Mouse (Mus musculus) left cerebral cortex, postnatal 4 days (tissue): ENCODE measurements around the gene Fibcd1. TPM values are rescaled to one million over a fixed set of nuclear protein-coding genes. Genes with fewer than 3 reads are reported as not detected.

ENCODE experiments used
- DNase-seq: peaks from one replicate; pipeline ENCODE4 v3.0.0-alpha.2; 2022
- intact Hi-C: fragments of 180-260 bp; cut with DNase I; formaldehyde crosslinking; loops from one replicate; pipeline ENCODE4 v1.15.1; 2025
- total RNA-seq, 2 experiments: library from RNA; stranded (reverse); gene quantifications; 2 replicates each; pipeline ENCODE4 v1.2.3; 2021

Gene Fibcd1
- 1 to 10 TPM; 3.9 to 9.9 TPM for total RNA-seq

- intact Hi-C loops, result no loop called here
- DNase-seq, result peak; percentile 35
Measured at GRCm38 (mm10) chr2:31845896-31846691, at the start of gene Fibcd1. Gene Fibcd1 (minus strand): TSS chr2:31846005.

GRCm38 (mm10) chr2:31894221-31894870 lies 48.5 kb upstream of the Fibcd1 start:
- intact Hi-C loops, result no loop called here
- DNase-seq, result no peak

- DNase-seq, result no peak
- intact Hi-C loops, result no loop called here
Measured at GRCm38 (mm10) chr2:31893110-31893669, 47.4 kb upstream of the Fibcd1 start.

- intact Hi-C loops, result no loop called here
- no peak for DNase-seq
Measured at GRCm38 (mm10) chr2:31891219-31891618, 45.4 kb upstream of the Fibcd1 start.

- intact Hi-C loops, result no loop called here
- no peak for DNase-seq
Measured at GRCm38 (mm10) chr2:31888871-31889270, 43.1 kb upstream of the Fibcd1 start.

- peak; percentile 42 for DNase-seq
- intact Hi-C loops, result no loop called here
Measured at GRCm38 (mm10) chr2:31887030-31887429, 41.2 kb upstream of the Fibcd1 start, which contains the start of gene Lamc3. Gene Lamc3 (plus strand): TSS chr2:31887291.

GRCm38 (mm10) chr2:31884806-31885205 lies 39.0 kb upstream of the Fibcd1 start:
- DNase-seq, result peak; percentile 60
- intact Hi-C loops, result no loop called here

GRCm38 (mm10) chr2:31883061-31883460 lies 37.3 kb upstream of the Fibcd1 start:
- intact Hi-C loops, result no loop called here
- DNase-seq, result no peak

- no peak for DNase-seq
- intact Hi-C loops, result no loop called here
Measured at GRCm38 (mm10) chr2:31880868-31881267, 35.1 kb upstream of the Fibcd1 start.

GRCm38 (mm10) chr2:31878610-31879009 lies 32.8 kb upstream of the Fibcd1 start:
- intact Hi-C loops, result no loop called here
- no peak for DNase-seq

GRCm38 (mm10) chr2:31876446-31876845 lies 30.6 kb upstream of the Fibcd1 start:
- intact Hi-C loops, result no loop called here
- no peak for DNase-seq

GRCm38 (mm10) chr2:31874290-31874855 lies 28.6 kb upstream of the Fibcd1 start:
- no peak for DNase-seq
- intact Hi-C loops, result no loop called here

- intact Hi-C loops, result no loop called here
- DNase-seq, result no peak
Measured at GRCm38 (mm10) chr2:31870683-31871082, 24.9 kb upstream of the Fibcd1 start.

GRCm38 (mm10) chr2:31869692-31870091 lies 23.9 kb upstream of the Fibcd1 start:
- intact Hi-C loops, result no loop called here
- DNase-seq, result no peak

GRCm38 (mm10) chr2:31868538-31869164 lies 22.8 kb upstream of the Fibcd1 start:
- intact Hi-C loops, result no loop called here
- no peak for DNase-seq

- intact Hi-C loops, result no loop called here
Measured at GRCm38 (mm10) chr2:31867773-31868537, 22.1 kb upstream of the Fibcd1 start.

GRCm38 (mm10) chr2:31865794-31866193 lies 20.0 kb upstream of the Fibcd1 start:
- intact Hi-C loops, result no loop called here
- no peak for DNase-seq

More at GRCm38 (mm10) chr2:31867773-31868537, 22.1 kb upstream of the Fibcd1 start:
- no peak for DNase-seq

- intact Hi-C loops, result no loop called here
- no peak for DNase-seq
Measured at GRCm38 (mm10) chr2:31865322-31865721, 19.5 kb upstream of the Fibcd1 start.

GRCm38 (mm10) chr2:31864891-31865290 lies 19.1 kb upstream of the Fibcd1 start:
- no peak for DNase-seq
- intact Hi-C loops, result no loop called here

- intact Hi-C loops, result no loop called here
- no peak for DNase-seq
Measured at GRCm38 (mm10) chr2:31863766-31864165, 18.0 kb upstream of the Fibcd1 start.
